Mouse (Mus musculus) midbrain, embryonic 15.5 days (tissue): ENCODE results near the gene Ly86. TPM values are rescaled to one million over a fixed set of nuclear protein-coding genes. Genes with fewer than 3 reads are reported as not detected.

Experiments
- ATAC-seq: fragments of 200-750 bp; cut with Nextera tagmentation; replicated peaks from 2 replicates; pipeline ENCODE4 v1.8.0; 2017; ENCODE audit warnings: moderate TSS enrichment
- H3K27ac ChIP-seq: fragments of 300-500 bp; sonication (generic); 2 replicates; pipeline ENCODE4 v1.5.1; 2015; ENCODE audit warnings: mild to moderate bottlenecking, inconsistent platforms
- H3K27me3 ChIP-seq: fragments of 300-500 bp; sonication (generic); replicated peaks from 2 replicates; pipeline ENCODE4 v1.6.1; 2015; ENCODE audit warnings: inconsistent platforms
- H3K36me3 ChIP-seq: fragments of 300-500 bp; sonication (generic); replicated peaks from 2 replicates; pipeline ENCODE4 v1.6.1; 2015; ENCODE audit warnings: inconsistent platforms
- H3K4me1 ChIP-seq: fragments of 300-500 bp; sonication (generic); 2 replicates; pipeline ENCODE4 v1.6.1; 2015; ENCODE audit warnings: inconsistent platforms
- H3K4me2 ChIP-seq: fragments of 300-500 bp; sonication (generic); 2 replicates; pipeline ENCODE4 v1.6.1; 2015; ENCODE audit warnings: inconsistent platforms, mild to moderate bottlenecking, moderate library complexity
- H3K4me3 ChIP-seq: fragments of 300-500 bp; sonication (generic); 2 replicates; pipeline ENCODE4 v1.5.1; 2015; ENCODE audit warnings: mild to moderate bottlenecking, inconsistent platforms
- H3K9ac ChIP-seq: fragments of 300-500 bp; sonication (generic); 2 replicates; pipeline ENCODE4 v1.6.1; 2015; ENCODE audit warnings: mild to moderate bottlenecking, inconsistent platforms
- H3K9me3 ChIP-seq: fragments of 300-500 bp; sonication (generic); 2 replicates; pipeline ENCODE4 v1.6.1; 2016; ENCODE audit warnings: inconsistent platforms
- WGBS: fragments of 180-500 bp; shearing (Covaris S2); methylation state at CpG from one replicate; pipeline ENCODE4 v1.1.7; 2015; ENCODE audit warnings: mixed read lengths; 5-methylcytosine and 5-hydroxymethylcytosine counted together
- polyA plus RNA-seq: library from polyadenylated mRNA; unstranded; fragments of >200 nt; fragmentation: Nextera tagmentation; extraction: Ambion mirVana; gene quantifications from 2 replicates; pipeline ENCODE4 v1.2.1, GENCODE M21; 2015

Ly86 gene
- polyA plus RNA-seq, 1 experiment from 2014 or later = 6.8 TPM

DNA sequence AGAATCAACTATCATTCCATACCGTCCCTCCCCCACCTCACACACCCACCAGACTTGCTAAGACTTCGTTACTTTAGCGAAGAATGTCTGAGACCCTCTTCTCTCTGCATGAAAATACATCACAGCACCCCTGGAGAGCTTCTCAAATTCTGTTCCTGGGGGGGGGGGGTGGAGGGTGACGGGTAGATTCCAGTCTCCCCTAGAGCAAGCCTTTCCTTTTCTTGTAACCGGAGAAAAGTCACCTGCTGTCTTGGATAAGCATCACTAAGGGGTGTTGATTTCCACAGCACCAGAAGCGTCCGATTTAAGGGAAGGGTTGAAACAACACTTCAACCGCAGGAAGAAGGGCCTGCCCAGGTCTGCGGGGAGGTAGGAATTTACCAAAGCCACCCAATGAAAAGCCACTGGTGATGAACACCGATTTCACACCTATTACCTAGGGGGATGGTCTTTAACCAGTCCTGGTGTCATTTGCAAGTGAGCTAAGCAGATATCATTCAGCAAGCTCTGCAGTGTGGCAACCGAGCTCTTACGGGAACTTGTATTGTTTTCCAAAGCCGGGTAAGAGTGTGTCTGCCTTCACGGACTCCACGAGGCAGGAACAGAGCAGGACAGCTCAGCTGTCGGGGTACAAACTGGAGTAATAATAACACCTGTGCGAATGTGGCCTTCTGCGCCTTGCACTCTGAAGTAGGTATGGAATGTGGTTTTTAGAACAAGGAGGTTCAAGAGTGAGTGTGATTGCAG lies 91.4 kb downstream of the Ly86 start:
- Histone ChIP-seq H3K4me3 (no peak overlapping the region), H3K9me3 (no peaks in the 10 kb centered on the region), H3K27ac (no peak overlapping the region), H3K4me2 (no peak overlapping the region), H3K27me3 (peaks cover 34% of the 10 kb centered on the region), H3K36me3 (no peaks in the 10 kb centered on the region), H3K4me1 (peaks cover 6% of the 10 kb centered on the region; the same call in 1 of the 2 replicates), H3K9ac (no peak overlapping the region)
- 8% methylated on average over 18 of the region's 18 CpGs for WGBS
- no peak for ATAC-seq

- ATAC-seq = no peak
- Histone ChIP-seq H3K27ac (no peak overlapping the region), H3K27me3 (peaks cover 28% of the 10 kb centered on the region), H3K4me3 (no peak overlapping the region), H3K36me3 (no peaks in the 10 kb centered on the region), H3K4me1 (peaks cover 6% of the 10 kb centered on the region; the same call in 1 of the 2 replicates), H3K4me2 (no peak overlapping the region), H3K9ac (no peak overlapping the region), H3K9me3 (no peaks in the 10 kb centered on the region)
- 89% methylated on average over 4 of the region's 4 CpGs for WGBS
These were observed 93.8 kb downstream of the Ly86 start for GRCm38 (mm10) chr13:37438788-37439187.

GRCm38 (mm10) chr13:37439477-37439876 lies 94.5 kb downstream of the Ly86 start:
- no peaks in the 10 kb centered on the region for H3K9me3 ChIP-seq
- no peak overlapping the region for H3K4me3 ChIP-seq
- H3K27ac ChIP-seq = no peak overlapping the region
- H3K36me3 ChIP-seq = no peaks in the 10 kb centered on the region
- peaks cover 28% of the 10 kb centered on the region for H3K27me3 ChIP-seq
- no peak overlapping the region for H3K9ac ChIP-seq
- no peak overlapping the region for H3K4me2 ChIP-seq
- ATAC-seq = no peak
- 70% methylated on average over 7 of the region's 7 CpGs for WGBS
- H3K4me1 ChIP-seq = peaks cover 5% of the 10 kb centered on the region; the same call in 1 of the 2 replicates

- no peak for ATAC-seq
- no peak overlapping the region for H3K27ac ChIP-seq
- H3K27me3 ChIP-seq = peaks cover 28% of the 10 kb centered on the region
- no peak overlapping the region for H3K9ac ChIP-seq
- 76% methylated on average over 8 of the region's 8 CpGs for WGBS
- no peaks in the 10 kb centered on the region for H3K36me3 ChIP-seq
- H3K4me2 ChIP-seq = no peak overlapping the region
- H3K9me3 ChIP-seq = no peaks in the 10 kb centered on the region
- no peak overlapping the region for H3K4me3 ChIP-seq
- H3K4me1 ChIP-seq = peaks cover under 1% of the 10 kb centered on the region; the same call in 1 of the 2 replicates
These were observed 94.9 kb downstream of the Ly86 start for GRCm38 (mm10) chr13:37439941-37440340.

GRCm38 (mm10) chr13:37440593-37441307 lies 95.7 kb downstream of the Ly86 start:
- no peak for ATAC-seq
- no peaks in the 10 kb centered on the region for H3K36me3 ChIP-seq
- H3K9ac ChIP-seq = no peak overlapping the region
- peaks cover 23% of the 10 kb centered on the region for H3K27me3 ChIP-seq
- H3K4me1 ChIP-seq = no peaks in the 10 kb centered on the region
- 72% methylated on average over 11 of the region's 11 CpGs for WGBS
- H3K9me3 ChIP-seq = no peaks in the 10 kb centered on the region
- H3K27ac ChIP-seq = no peak overlapping the region
- H3K4me3 ChIP-seq = no peak overlapping the region
- no peak overlapping the region for H3K4me2 ChIP-seq

DNA sequence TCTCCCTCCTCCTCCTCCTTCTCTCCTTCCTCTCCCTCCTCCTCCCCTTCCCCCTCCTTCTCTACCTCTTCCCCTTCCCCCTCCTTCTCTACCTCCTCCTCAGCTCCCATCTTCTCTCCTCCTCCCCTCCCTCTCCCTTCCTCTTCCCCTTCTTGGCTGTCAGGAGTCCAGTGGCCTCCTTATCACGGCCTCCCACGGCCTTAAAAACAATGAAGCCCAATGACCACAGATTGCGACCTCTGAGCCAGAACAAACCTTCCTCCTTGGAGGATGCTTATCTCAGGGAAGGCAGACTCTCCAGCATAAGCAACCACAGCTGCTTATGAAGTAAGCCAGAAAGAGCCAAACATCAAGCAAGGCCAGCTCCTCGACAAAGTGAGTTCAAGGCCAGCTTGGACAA lies 97.0 kb downstream of the Ly86 start:
- H3K4me2 ChIP-seq = no peak overlapping the region
- no peaks in the 10 kb centered on the region for H3K36me3 ChIP-seq

GRCm38 (mm10) chr13:37442531-37442930 lies 97.5 kb downstream of the Ly86 start:
- 35% methylated on average over 7 of the region's 7 CpGs for WGBS
- ATAC-seq = no peak

More for the DNA sequence above, 97.0 kb downstream of the Ly86 start:
- Histone ChIP-seq H3K27me3 (peaks cover 12% of the 10 kb centered on the region), H3K9ac (no peak overlapping the region), H3K4me3 (no peak overlapping the region), H3K27ac (no peak overlapping the region), H3K9me3 (no peaks in the 10 kb centered on the region), H3K4me1 (no peaks in the 10 kb centered on the region)
- no peak for ATAC-seq
- WGBS = 23% methylated on average over 4 of the region's 4 CpGs

GRCm38 (mm10) chr13:37446699-37447258 lies 101.8 kb downstream of the Ly86 start:
- H3K4me1 ChIP-seq = no peaks in the 10 kb centered on the region
- H3K9ac ChIP-seq = no peak overlapping the region
- ATAC-seq = no peak
- H3K4me3 ChIP-seq = no peak overlapping the region
- 90% methylated on average over 16 of the region's 16 CpGs for WGBS
- H3K9me3 ChIP-seq = 0 out of 2 replicates have a peak, but pooled peaks cover 4% of the 10 kb centered on the region
- H3K36me3 ChIP-seq = no peaks in the 10 kb centered on the region
- H3K27me3 ChIP-seq = no peaks in the 10 kb centered on the region
- no peak overlapping the region for H3K4me2 ChIP-seq
- no peak overlapping the region for H3K27ac ChIP-seq

More at GRCm38 (mm10) chr13:37442531-37442930, 97.5 kb downstream of the Ly86 start:
- Histone ChIP-seq H3K9ac (no peak overlapping the region), H3K9me3 (no peaks in the 10 kb centered on the region), H3K4me1 (no peaks in the 10 kb centered on the region), H3K27ac (no peak overlapping the region), H3K4me3 (no peak overlapping the region), H3K4me2 (no peak overlapping the region), H3K27me3 (peaks cover 9% of the 10 kb centered on the region), H3K36me3 (no peaks in the 10 kb centered on the region)

DNA sequence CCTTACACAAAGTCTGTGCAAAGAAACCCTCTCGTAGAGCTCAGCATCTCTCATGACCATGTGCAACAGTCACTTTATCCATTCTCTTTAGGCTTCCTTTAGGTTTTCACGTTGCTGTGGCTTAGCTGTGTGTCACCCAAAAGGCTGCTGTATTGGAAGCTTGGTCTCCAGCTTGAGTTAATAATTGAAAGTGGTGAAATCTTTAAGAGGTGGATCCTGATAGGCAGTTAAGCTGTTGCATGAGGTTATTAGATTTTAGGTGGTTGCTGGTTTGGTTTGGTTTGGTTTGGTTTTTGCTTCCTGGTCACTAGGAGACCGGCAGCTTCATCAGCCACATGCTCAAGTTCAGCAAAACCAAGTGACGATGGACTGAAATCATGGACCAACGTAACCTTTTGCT lies 106.0 kb downstream of the Ly86 start:
- Histone ChIP-seq H3K4me3 (no peak overlapping the region), H3K27ac (no peak overlapping the region), H3K9me3 (0 out of 2 replicates have a peak, but pooled peaks cover 4% of the 10 kb centered on the region), H3K4me2 (no peak overlapping the region), H3K27me3 (0 out of 2 replicates have a peak, but pooled peaks cover 6% of the 10 kb centered on the region), H3K36me3 (no peaks in the 10 kb centered on the region), H3K9ac (no peak overlapping the region), H3K4me1 (peaks cover 16% of the 10 kb centered on the region)
- ATAC-seq = no peak
- WGBS = 90% methylated on average over 5 of the region's 5 CpGs

DNA sequence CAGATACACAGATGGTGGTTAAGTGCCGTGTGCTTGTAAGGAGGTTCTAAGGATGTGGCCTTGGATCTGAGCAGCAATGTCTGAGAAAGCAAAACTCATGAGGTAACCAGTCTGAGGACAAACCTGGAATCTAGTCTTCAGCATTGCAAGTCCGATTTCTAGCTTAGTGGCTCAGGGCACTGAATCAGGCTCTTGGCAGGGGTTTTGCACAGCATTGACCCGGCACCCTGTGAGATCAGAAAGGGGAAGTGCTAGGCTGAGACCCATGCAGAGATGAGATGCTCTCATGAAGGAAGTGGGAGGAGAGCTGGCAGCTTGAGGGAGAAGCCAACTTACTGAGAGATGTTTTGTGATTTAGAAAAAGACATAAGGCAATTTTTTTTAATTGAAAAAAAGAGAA lies 106.5 kb downstream of the Ly86 start:
- Histone ChIP-seq H3K27ac (no peak overlapping the region), H3K9me3 (0 out of 2 replicates have a peak, but pooled peaks cover 4% of the 10 kb centered on the region), H3K9ac (no peak overlapping the region), H3K36me3 (no peaks in the 10 kb centered on the region), H3K4me3 (no peak overlapping the region), H3K4me2 (no peak overlapping the region), H3K27me3 (0 out of 2 replicates have a peak, but pooled peaks cover 6% of the 10 kb centered on the region), H3K4me1 (peaks cover 18% of the 10 kb centered on the region)
- 54% methylated on average over 3 of the region's 3 CpGs for WGBS
- no peak for ATAC-seq

- H3K4me3 ChIP-seq = peak overlapping the region; percentile 25
- peak; percentile 69 for ATAC-seq
- no peaks in the 10 kb centered on the region for H3K36me3 ChIP-seq
- 7% methylated on average over 22 of the region's 22 CpGs for WGBS
- H3K9ac ChIP-seq = peak overlapping the region; percentile 21; the same call in 1 of the 2 replicates
- H3K4me2 ChIP-seq = peak overlapping the region; percentile 50
- H3K4me1 ChIP-seq = peaks cover 25% of the 10 kb centered on the region
- H3K27me3 ChIP-seq = 0 out of 2 replicates have a peak, but pooled peaks cover 6% of the 10 kb centered on the region
- peak overlapping the region; percentile 35; the same call in 1 of the 2 replicates for H3K27ac ChIP-seq
- 0 out of 2 replicates have a peak, but pooled peaks cover 4% of the 10 kb centered on the region for H3K9me3 ChIP-seq
These were observed 107.3 kb downstream of the Ly86 start for GRCm38 (mm10) chr13:37452022-37452941.
